Mouse (Mus musculus): ENCODE data around the gene B3gnt8.
"Not testable (repeated sequence)": the region's sequence is repeated elsewhere in the genome, so short reads cannot be mapped to it uniquely, and the experiment has no call there.

Gene B3gnt8

GRCm38 (mm10) chr7:25626509-25627430, at the start of gene B3gnt8:
B3gnt8 (plus strand) TSS chr7:25626654.
- no peak for DNase-seq

- not testable (repeated sequence) for DNase-seq
Observed at GRCm38 (mm10) chr7:25576793-25577437, 49.5 kb upstream of the B3gnt8 start.

- no peak for DNase-seq
Observed at GRCm38 (mm10) chr7:25579441-25579840, 47.0 kb upstream of the B3gnt8 start.

GRCm38 (mm10) chr7:25582301-25582810, 44.1 kb upstream of the B3gnt8 start:
- no peak for DNase-seq

GRCm38 (mm10) chr7:25584651-25585050, 41.8 kb upstream of the B3gnt8 start:
- DNase-seq, result no peak

- no peak for DNase-seq
Observed at GRCm38 (mm10) chr7:25585351-25586204, 40.9 kb upstream of the B3gnt8 start.

GRCm38 (mm10) chr7:25591226-25591625, 35.2 kb upstream of the B3gnt8 start:
- no peak for DNase-seq

DNA sequence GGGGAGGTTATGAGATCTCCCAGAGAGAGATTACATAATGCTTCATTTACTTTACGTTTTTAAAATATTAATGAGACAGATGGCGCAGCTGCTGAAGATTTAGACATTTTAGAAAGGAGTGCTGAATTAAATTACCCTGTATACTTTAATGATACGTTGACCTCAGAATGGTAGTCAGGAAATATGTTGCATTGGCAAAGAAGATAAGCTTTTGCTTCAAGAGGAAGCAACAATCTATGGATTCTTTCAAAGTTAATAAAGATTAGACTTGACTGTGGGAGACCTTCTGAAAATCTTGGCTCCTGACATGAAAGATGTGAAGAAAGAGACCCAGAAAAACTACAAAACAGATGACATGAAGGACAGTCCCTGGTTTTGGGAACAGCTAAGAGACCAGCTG, 32.6 kb upstream of the B3gnt8 start:
- no peak for DNase-seq

- peak; percentile 67 for DNase-seq
Observed at GRCm38 (mm10) chr7:25599663-25600062, 26.8 kb upstream of the B3gnt8 start.

GRCm38 (mm10) chr7:25600666-25601065, 25.8 kb upstream of the B3gnt8 start:
- no peak for DNase-seq

- no peak for DNase-seq
Observed at GRCm38 (mm10) chr7:25601346-25601745, 25.1 kb upstream of the B3gnt8 start.

DNA sequence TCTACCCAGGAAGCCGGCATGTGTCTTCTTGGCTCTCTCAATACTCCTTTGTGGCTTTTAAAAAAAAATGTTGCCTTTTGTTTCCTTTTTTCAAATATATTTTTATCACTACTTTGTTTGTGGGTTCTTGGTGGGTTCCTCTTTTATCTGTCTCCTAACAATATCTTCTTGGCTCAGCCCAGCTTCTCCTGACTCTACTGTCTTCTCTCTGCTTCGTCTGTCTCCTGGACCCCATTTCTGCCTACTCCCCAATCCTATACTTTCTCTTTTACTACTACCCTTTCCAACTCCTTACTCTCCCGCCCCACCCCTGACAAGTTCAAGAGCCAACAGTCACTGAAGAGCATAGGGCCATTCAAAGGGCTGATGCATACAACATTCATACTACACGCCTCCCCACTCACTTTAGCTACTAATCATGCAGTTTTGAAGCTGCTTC, 19.8 kb upstream of the B3gnt8 start:
- DNase-seq, result no peak

DNA sequence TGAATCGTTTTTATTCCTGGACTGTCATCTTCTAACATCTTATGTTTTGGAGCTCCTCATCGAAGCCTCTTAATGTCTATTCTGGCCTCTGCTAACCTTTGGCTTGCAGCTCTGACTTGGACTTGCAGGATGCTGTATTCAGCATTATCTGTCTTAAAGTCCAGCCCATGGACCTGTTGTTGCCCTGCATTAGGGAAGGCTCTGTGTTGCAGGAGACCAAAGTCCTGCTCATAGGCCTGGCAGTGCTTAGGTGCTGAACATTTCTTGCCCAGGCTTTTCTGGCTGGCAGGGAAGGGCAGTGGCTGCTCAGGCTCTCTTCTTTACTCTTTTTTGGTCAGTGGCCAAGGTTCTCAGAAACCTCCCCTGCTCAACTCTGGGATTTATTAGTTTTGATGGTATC, 19.3 kb upstream of the B3gnt8 start:
- DNase-seq, result no peak

DNA sequence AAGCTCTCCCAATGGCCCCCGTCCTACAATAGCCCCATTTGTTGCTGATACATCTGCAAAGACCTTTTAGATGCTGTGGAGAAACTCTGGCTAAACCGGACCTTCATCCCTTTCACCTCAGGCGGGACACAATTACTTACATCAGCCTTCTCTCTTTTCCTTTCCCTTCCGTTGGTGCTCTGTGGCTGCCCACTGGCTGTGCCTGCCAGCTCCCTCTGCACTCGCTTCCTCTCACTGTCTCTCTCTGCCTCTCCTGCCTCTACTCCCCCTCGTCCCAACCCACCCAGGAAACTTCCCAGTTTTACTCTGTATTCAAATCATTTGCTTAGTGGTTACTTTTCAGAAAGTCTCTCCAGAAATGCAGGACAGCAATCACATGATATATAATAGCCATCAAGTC, 16.4 kb upstream of the B3gnt8 start:
- DNase-seq, result no peak

- no peak for DNase-seq
Observed at GRCm38 (mm10) chr7:25611501-25611900, 15.0 kb upstream of the B3gnt8 start.

DNA sequence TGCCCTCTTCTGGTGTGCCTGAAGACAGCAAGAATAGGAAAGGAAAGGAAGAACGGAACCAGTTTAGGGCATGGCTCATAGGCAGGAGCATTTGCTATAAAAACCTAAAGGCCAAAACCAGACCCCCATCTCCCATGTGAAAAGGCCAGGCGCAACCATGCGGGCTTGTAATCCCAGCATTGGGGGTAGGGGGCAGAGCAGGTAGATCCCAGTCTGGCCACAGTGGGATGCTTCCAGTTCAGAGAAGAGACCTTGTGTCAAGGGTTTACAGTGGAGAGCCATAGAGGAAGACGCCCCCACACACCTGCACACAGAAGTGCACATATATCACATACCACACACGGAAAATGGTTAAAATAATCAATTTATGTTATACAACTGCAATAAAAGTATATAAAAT, 12.4 kb upstream of the B3gnt8 start:
- no peak for DNase-seq

GRCm38 (mm10) chr7:25614831-25615705, 11.4 kb upstream of the B3gnt8 start:
- DNase-seq, result no peak

GRCm38 (mm10) chr7:25615706-25616011, 10.8 kb upstream of the B3gnt8 start, which contains the start of gene Erich4:
Erich4 (minus strand) TSS chr7:25615892.
- no peak for DNase-seq

DNA sequence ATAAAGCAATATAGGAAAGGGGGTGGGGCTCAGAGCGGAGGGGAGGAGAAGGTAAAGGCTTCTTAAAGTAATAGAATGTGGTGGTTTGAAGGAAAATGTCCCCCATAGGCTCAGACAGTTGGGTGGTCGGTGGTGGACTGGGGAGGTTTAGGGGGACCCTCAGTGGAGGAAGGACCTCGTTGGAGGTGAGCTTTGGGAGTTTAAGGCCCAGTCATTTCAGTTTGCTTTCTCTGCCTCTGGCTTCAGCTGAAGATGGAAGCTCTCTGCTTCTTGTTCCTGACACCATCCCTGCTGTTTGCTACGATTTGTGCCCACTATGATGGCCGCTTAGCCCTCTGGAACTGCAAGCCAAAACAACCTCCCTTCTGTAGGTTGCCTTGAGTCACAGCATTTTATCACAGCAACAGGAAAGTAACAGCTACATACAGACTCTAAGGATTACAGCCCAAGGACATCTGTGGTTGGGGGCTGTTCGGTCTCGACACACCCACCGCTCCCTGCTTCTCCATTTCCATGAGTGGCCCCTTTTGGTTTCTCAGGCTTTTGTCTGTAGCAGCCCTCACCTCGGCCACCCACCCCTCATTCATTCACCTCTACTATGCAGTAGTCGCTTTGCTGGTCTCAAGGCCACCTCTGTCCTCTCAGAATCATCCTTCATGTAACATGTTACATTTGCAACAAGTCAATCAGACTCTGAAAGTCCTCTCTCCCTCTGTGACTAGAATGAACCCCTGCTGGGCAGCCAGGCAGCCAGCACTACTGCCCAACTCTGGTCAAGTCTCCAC, 8.9 kb upstream of the B3gnt8 start:
- DNase-seq, result no peak

GRCm38 (mm10) chr7:25618865-25619721, 7.4 kb upstream of the B3gnt8 start, which contains the start of gene Dmac2:
Dmac2 (plus strand) TSS chr7:25619414.
- peak; percentile 92 for DNase-seq

Data from right cerebral cortex, postnatal 25 days (tissue).